Mouse (Mus musculus): ENCODE data around the gene Gm40193.
A peak's percentile ranks its signal among the peaks of the same experiment; 100 is the strongest.

Gene Gm40193

GRCm38 (mm10) chr11:70506385-70506784, 26.4 kb downstream of the Gm40193 start:
- peak; percentile 50 for DNase-seq (ENCODE audit: low spot score)

- DNase-seq (ENCODE audit: low spot score), result no peak
Observed at GRCm38 (mm10) chr11:70504970-70505369, 27.8 kb downstream of the Gm40193 start, which contains the start of gene Tm4sf5. Tm4sf5 (plus strand) TSS chr11:70505244.

- DNase-seq (ENCODE audit: low spot score), result no peak
Observed at GRCm38 (mm10) chr11:70502018-70502417, 30.7 kb downstream of the Gm40193 start.

- no peak for DNase-seq (ENCODE audit: low spot score)
Observed at GRCm38 (mm10) chr11:70500476-70500812, 32.3 kb downstream of the Gm40193 start.

GRCm38 (mm10) chr11:70499566-70500475, 32.9 kb downstream of the Gm40193 start:
- DNase-seq (ENCODE audit: low spot score), result no peak

GRCm38 (mm10) chr11:70489684-70490083, 43.1 kb downstream of the Gm40193 start:
- DNase-seq (ENCODE audit: low spot score), result peak; percentile 20

GRCm38 (mm10) chr11:70489138-70489537, 43.6 kb downstream of the Gm40193 start:
- DNase-seq (ENCODE audit: low spot score), result no peak

- DNase-seq (ENCODE audit: low spot score), result no peak
Observed at GRCm38 (mm10) chr11:70487816-70488215, 44.9 kb downstream of the Gm40193 start.

GRCm38 (mm10) chr11:70485498-70485897, 47.2 kb downstream of the Gm40193 start:
- no peak for DNase-seq (ENCODE audit: low spot score)

All from layer of hippocampus, adult 9-10 months (tissue).